Mouse (Mus musculus) embryonic fibroblast, embryonic 13.5 days (primary cell): Measurements from ENCODE around the gene Rap2b.

Experiments
- CTCF ChIP-seq: IDR thresholded peaks from 2 replicates; pipeline ENCODE4 v1.5.1; 2011; ENCODE audit warnings: mild to moderate bottlenecking, control low read depth, low read length, moderate library complexity, borderline replicate concordance; ENCODE audit not compliant: insufficient read depth
- POLR2A ChIP-seq: IDR thresholded peaks from 2 replicates; pipeline ENCODE4 v1.6.1; 2011; ENCODE audit warnings: low read depth, mild to moderate bottlenecking, control low read depth, low read length, moderate library complexity

DNA sequence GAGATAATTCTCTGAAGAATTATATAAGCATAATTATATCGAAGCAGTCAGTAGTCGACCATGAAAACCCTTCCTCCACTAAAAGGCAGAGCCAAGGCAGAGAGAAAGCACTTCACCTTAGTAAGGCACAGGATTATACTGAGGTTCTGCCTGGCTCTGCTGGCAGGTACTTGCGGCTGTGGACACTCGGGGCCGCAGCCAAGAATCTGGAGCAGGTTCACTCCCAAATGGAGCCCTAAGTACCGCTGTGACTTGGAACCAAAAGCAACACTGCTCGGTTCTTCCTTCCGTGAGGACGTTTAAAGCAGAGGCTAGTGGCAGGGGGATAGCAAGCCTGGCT lies 1.4 kb downstream of the Rap2b start:
- TF ChIP-seq CTCF (no peak), POLR2A (no peak)
